Mouse (Mus musculus): ENCODE measurements at regions not wholly inside any gene's neighbourhood (a gene's known extent, or its start where the extent isn't known, plus 50 kb on each side); places are given as distances from the start of the nearest gene placed in this dataset.

DNA sequence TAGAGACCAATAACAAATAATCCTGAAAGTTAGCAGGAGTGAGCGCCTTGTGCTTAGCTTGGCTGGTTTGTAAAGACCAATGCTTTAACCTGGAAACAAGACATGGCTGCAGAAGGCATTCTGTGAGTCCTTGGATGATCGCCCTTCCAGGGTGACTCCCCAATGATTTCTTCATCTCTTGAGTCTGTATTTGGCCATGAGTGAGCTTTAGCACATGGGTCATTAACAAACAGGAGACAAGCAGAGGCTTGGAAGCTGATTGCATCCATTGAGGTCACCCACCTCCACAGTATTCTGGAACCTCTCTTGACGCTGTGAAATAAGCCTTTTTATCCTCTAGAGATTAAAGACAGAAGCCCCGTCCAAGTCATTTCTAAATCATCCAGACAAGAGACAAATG, 57.1 kb upstream of the Mast4 start:
- DNase-seq (ENCODE audit: low spot score in 2 of 2), result no peak
- intact Hi-C loops (cut with DNase I), result no loop called here

DNA sequence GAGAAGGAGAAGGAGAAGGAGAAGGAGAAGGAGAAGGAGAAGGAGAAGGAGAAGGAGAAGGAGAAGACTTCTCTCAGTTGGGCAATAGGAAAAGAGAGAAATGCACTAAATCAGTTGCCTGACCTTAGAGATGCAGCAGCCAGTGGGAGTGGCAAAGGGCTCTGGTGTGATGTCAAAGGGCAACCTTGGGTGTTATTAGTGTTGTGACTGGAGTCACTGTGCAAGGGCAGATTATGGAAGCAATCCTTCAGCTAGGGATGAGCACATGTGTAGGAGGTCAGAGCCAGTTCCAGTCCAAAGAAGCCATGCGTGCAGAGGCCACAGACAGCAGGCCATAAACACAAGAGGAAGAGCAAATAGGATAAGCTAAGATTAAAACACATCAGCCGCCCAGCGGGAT, 56.7 kb upstream of the Mast4 start:
- intact Hi-C loops (cut with DNase I), result no loop called here
- DNase-seq (ENCODE audit: low spot score in 2 of 2), result no peak

DNA sequence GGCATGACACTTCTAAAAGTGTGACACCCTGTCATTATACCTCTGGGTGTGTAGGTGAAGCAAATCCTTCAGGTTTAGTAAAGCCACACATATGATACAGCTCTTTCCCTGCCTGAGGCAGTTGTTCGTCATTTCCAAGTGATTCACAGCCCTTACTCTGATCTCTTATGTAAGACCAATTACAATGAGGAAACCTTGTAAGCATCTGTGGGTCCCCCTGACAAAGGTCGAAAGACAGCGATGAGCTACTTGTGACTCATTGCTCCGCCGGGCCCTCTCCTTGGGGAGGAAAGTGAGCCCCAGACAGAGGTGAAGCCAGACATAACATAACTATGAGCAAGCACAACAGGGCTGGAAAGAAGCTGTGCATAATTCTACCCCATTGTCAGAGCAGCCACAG, 52.7 kb upstream of the Mast4 start:
- intact Hi-C loops (cut with DNase I), result no loop called here
- no peak for DNase-seq (ENCODE audit: low spot score in 2 of 2)
